Mouse (Mus musculus) 3134 (cell line): Measurements from ENCODE around the gene Map3k13.

ENCODE experiments used
- DNase-seq: peaks from one replicate; pipeline ENCODE4 v3.0.0-alpha.2; 2011; ENCODE audit warnings: low spot score; ENCODE audit not compliant: insufficient read length; ENCODE audit errors: extremely low read depth

Gene Map3k13

DNA sequence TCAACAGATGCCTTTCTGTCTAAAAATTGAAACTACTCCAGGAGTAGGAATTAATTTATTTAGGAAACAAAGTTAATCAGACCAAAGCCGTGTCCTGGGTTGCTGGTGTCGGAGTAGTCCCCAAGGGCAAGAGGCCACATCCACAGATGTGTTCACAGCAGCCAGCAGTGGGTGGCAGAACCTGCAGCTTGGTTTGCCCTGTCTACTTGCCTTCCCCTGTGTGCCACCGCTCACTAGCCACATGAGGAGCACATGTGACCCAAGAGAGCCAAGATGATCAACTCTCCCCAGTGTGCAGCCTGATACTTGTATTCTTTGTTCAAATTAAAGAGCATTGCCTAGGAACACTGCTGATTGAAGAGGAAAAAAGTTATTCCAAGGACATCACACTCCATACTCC is 54.3 kb downstream of the Map3k13 start:
- no peak for DNase-seq

DNA sequence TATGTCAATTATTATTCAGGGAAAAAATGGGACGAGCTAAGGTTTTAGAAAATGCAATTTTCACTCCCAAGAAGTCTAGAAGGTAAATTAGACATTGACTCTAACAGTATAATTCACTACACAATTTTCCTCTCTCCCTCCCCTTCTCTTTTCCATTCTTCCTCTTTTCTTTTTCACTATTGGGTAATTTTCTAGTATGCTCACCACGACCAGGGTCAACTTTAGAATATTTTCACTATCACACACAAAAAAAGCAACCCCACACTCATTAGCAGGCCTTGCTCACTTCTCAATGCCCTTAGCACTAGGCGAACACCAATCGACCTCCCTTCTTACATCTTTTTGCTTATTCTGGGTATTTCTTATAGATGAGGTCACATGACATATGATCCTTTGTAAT is 54.7 kb downstream of the Map3k13 start:
- no peak for DNase-seq

DNA sequence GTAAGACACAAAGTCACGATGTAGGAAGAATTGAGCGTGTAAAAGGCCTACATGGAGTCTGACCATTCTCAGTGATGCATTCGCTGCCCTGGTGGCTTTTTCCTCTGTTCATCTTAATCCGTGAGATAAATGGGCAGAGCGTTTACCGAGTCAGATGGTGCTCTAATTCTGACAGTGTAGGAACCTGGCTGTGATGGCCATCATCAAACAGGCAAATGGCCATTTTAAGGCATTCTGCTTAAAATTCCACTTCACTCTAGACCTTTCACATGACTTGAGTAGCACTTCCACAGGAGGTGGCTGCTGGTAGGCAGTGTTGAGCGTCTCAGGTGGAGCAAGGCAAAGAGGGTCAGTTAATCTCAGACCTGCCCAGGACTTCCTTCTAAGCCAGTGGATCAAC is 58.2 kb downstream of the Map3k13 start:
- no peak for DNase-seq

DNA sequence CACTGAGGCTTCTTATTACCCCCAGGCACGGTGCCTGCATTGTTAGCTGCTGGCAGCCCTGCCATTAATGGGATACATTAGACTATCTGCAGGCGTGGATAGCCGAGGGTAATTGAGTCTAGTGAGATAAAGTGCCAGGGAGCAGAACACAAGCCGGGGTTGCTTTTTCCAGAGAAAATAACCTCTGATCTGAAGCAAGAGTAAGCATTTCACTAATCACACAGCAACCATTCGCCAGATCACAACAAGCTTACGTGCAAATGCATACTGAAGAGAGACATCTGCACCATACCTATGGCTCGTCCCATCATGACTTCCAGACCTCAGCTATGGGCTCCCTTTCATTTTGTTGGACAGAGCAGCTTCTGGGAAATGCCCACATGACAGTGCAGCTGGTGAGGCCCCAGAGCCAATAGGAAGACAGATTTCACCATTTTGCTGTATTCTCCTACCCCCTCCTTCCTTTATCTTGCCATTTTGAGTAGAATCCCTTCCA is 59.3 kb downstream of the Map3k13 start:
- DNase-seq = no peak

DNA sequence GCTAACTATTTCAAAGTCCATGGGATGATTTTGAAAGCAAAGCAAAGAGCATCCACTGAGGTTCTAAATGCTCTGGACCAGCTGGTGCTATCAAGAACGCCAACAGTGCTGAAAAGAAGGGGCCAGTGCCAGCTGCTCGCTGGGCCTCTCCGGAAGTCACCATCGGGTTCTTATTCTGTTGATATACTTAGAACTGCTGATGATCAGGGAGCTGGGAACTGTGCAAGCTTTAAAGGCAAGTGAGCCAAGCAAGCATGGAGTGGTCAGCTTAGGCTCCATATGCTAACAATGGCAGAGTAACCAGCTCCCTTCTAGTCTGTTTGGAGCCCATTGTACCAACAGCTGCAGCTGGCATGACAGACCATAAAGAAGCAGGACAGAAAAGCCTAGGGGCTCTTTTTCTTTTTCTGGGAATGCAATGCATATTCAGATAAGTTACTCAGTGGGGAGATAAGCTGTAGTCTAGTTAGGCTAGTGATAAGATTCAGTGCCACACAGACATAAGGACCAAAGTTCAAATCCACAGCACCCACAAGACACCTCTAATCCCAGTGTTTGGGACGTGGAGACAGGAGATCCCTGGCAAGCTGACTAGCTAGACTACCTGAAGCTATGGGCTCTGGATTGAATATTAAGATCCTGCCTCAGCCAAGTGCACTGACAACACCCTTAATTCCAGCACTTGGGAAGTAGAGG is 60.6 kb downstream of the Map3k13 start:
- no peak for DNase-seq

DNA sequence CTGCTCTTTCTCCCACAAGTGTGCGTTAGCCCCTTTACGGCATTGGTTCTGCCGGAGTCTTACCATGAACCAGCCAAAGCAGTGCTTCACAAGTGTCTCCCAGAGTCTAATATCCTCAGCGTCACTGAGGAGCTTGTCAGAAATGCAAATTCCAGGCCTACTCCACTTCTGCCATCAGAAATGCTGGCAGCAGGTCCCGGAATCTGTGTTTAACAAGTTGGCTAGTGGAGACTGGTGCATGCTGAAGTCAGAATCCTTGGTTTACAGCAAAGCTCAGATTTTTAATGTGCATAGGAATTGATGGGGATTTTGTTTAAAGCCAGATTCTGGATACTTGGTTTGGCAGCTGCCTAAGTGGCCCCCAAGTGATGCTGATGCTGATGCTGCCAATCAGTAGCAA is 62.0 kb downstream of the Map3k13 start:
- no peak for DNase-seq

DNA sequence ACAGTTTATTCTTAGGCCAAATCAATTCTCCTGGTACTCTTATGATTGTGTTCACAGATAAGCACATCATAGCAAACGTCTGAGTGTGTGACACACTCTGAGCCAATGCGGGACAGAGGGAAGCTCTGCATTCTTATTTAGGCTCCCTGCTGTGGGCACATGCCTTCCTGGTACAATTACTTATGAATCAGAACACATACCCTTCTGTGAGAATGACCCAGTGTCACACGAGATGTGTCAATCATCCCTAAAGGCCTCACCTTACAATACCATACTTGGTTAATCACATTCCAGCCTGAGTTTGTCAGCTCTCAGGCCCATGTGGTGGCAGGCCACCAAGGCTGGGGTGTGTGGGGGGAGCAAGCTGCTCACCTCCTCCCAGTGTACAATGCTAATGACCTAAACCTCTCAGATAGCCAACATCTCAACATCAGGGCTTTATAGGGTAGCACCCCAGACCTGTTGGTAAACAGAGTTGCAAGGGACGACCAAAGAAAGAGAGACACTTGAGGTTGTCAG is 63.0 kb downstream of the Map3k13 start:
- peak; percentile 20 for DNase-seq

DNA sequence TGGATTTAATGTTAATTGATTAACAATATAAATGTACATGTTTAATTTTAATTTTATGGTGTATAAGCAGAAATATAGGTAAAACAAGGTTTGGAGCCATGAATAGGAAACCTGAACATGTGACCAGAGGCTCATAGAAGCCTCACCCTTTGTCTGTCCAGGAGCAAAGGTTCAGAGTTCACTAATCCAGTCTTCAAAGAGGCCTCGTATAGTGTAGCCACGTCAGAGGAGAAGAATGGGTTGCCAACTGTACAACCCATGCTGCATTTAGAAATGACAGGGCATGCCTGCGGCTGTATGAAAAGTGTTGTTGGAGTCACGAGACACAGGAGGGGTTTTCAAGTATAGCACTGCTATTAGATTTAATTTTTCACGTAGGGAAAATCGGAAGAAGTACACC is 64.0 kb downstream of the Map3k13 start:
- DNase-seq = no peak

DNA sequence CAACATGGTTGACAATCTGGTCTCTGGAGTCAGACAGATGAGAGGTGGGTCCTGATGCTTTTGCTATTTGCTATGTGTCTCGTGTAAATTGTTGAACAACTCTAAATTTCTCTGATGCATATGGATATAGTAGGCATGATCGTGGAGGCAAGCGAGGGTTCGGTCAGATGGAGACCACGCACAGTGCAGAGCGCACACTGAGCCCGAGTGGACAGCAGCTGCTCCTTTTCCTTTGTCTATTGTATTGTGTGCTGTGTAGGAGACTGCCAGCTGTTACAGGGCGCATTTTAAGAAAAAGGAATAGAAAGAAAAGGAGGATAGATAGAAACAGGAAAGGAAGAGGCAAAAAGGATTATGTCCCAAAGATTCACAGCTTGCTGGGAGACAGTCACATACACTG is 64.7 kb downstream of the Map3k13 start:
- DNase-seq = no peak

DNA sequence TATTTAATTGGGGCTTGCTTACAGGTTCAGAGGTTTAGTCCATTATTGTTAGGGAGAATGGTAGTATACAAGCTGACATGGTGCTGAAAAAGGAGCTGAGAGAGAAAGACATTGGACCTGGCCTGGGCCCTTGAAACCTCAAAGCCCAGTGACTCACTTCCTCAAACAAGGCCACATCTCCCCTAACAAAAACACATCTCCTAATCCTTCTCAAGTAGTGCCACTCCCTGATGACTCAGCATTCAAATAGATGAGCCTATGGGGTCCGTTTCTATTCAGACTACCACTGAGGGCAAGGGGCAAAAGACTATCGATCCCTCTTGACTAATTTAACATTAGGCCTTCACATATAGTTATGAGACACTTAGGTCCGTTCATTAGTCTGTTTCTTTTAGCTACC is 68.3 kb downstream of the Map3k13 start:
- peak; percentile 42 for DNase-seq

DNA sequence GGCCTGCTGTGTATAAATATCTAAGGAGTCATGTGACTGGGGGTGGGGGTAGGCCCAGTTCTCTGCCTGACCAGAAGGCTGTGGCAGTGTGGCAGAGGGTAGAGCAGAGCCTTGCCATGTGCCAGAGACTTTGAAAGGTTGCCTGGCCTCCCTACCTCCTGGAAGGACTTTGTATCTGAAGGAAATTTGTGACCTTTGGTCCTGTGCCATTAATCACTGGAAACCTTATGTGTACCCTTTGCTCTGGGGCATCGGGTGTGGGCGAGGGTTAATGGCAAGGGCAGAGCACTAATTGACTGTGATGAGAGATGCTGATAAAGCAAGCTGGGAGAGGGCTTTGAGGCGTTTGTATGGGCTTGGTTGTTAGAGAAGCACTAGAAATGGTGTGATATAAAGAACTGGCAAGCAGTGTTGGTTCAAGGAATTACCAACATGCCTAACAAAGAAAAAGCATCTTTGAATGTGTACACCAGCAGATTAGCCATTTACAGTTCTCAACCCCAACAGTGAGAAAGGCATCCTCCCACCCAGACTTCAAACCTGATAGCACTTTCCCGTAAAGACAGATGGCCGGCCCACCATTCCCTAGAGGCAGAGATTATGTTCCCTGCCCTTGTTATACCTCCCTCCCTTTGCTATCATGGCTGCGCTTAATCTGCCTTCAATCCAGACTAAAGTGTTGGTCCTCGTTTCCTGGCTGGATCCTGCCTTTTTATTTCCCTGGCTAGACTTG is 71.3 kb downstream of the Map3k13 start:
- DNase-seq = no peak

DNA sequence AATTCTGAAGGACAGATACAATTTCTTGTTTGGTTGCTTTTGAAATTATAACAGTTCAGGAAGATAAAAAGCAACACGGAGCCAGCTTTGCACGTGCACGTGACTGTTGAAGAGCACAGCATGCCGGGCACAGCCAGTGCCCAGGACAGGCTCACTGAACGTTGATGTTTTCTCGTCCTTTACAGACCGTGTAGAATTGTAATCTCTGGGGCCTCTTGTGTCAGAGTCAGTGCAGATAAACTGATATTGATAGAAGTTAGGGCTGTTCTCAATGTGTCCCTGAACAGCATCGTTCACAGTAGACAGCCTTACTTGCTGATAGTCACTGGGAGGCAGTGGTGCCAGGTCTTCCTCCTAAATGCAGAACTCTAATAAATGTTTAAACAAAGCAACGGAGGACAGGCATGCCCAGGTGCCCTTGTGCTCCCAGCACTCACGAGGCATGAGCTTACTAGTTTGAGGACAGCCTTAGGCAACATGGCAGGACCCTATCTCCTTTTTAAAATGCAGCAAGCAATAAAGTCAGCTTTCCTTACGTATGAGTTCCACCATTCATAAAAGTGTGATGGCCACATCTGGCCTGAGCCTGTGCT is 71.9 kb downstream of the Map3k13 start:
- no peak for DNase-seq

DNA sequence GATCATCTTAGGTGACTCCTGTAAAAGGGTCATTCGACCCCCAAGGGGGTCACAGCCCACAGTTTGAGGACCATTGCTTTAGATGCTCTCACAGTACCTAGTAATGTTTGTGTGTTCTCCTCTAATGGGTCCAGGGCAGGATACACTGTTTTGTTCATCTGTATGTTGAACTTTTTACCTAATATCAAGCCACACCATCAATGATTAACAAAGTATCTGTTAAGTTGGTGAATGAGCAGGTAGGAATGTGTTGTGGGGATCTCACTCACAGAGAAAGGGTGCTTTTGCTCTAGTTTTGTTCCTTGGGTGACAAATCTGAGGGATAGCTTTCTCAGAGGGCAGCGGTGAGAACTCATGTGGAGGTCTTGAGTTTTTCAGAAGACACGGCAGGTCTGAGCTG is 73.6 kb downstream of the Map3k13 start:
- DNase-seq = no peak

DNA sequence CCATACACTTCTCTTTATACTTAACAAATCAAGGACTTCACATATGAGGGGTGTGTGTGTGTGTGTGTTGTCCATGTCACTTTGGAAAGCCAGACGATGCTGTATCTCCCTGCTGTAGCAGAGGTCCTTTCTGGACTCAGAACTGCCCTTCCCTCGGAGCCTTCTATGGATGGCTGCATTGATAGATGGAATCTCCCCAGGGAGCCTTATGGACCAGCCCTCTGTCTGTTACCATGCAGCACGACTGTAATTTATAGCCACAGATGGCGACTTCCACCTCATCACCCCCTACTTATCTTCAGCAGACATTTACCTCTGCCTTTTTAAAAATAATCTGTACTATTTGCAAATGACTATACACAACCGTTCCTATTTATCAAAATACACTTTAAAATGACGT is 74.5 kb downstream of the Map3k13 start:
- DNase-seq = no peak

DNA sequence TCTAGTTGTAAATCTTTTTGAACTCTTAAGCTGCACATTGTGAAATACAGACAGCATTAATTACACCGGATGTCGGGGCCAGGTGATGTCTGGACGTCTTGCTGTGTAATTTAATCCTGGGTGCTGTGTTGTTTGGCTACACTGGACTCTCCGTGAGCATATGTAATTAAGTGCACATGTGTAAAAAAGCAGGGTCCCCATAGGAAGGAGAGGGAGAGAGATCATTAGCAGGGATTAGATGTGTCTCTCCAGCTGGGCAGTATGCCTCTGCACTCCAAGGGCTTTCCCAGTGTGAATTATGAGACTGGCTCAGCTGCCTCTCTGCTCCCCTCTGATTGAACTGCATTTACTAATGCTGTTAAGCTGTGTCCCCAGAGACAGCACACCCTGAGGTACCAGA is 75.7 kb downstream of the Map3k13 start:
- no peak for DNase-seq

DNA sequence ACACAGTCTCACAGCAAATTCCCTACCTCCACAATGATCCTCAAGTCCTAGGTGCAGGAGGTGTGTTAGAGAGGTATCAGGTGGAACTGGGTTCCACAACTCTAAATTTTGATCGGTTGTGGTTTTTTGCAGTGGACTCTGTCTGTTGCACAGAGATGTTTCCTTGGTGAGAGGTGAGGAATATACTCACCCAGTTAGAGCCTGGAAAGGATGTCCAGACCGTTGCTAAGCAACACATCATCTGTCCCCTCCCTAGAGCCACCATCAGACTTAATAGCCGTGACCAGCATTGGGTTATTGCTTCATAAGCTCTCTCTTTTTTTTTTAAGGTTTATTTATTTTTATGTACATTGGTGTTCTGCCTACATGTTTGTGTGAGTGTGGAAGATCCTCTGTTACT is 83.6 kb downstream of the Map3k13 start:
- no peak for DNase-seq

DNA sequence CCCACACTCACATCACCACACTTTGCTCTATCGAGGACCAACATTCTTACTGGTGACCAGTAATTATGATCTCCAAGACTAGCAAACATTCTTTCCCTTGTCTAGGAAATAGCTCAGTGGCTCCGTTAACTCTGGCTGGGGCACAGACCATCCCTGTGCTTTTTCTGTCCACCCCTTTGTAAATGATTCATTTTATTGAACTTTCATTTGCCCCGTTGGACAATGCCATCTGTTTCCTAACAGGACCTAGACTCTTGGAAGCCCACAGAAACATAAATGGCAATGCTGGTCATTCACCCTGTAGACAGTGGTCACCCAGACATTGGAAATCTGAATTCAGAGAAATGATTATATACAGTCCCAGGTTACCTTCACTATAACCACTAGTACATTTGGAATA is 84.7 kb downstream of the Map3k13 start:
- DNase-seq = no peak

DNA sequence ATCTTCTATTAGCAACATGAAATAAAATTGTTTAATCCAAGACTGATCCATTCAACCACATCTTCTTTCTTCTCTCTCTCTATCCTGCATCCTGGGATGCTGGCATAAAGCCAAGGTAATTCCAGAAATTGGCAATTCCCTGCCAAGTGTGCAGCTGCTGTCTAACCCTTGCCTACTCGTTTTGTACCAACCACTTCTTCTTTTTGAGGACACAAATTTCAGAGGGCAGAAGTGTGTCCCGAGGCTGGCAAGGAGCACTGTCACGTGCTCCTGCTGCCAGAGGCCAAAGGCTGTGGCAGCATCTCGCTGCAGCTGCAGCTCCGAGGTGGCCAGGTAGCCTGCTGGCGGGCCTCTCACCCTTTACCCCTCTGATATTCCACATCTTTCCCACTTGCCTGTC is 87.0 kb downstream of the Map3k13 start:
- no peak for DNase-seq

DNA sequence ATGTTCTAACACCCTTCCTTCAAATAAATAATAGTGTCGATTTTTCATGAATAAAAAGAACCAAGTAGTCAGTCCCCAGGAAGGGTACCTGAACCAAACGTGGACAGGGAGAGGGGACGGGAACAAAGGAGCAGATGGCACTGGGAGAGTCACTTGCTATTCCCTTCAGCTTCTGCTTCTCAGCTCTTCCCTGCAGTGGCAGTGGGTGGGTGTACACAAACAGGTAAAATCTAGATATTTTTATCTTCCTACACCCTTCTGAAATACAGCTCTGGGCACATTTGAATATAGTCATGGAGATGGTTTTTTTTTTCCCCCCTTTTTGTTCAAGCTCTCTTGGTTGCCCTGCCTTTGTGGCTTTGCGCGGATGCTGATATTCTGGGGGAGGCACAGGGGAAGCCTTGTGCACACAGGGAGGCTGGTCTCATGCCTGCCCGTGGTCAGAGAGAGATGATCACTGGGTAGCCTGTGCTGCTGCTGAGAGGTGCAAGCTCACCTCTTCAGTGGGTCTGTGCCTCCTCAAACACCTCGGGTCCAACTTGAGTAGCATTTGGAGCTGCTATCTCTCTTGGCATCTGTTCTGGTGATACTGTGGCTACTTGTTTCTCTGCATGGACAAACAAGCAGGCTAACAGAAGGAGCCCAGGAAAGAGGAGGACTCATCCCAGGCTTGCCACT is 87.6 kb downstream of the Map3k13 start:
- no peak for DNase-seq

DNA sequence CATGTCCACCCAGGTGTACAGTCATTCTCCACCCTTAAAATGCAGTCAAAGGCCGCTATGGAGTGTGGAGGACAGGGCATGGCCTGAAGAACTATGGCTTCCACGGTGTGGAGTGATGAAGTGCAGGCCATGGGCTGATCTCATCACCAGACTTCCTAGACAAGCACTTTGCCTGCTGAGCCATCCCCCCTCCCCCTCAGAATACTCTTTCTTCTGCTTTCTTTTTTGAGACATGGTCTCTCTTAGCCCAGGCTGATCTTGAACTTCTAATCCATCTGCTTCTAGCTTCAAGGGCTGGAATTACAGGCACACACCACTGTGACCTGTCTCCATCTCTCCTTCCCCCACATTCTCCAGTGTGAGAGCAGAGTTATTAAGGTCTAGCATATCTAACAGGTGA is 93.5 kb downstream of the Map3k13 start:
- no peak for DNase-seq

DNA sequence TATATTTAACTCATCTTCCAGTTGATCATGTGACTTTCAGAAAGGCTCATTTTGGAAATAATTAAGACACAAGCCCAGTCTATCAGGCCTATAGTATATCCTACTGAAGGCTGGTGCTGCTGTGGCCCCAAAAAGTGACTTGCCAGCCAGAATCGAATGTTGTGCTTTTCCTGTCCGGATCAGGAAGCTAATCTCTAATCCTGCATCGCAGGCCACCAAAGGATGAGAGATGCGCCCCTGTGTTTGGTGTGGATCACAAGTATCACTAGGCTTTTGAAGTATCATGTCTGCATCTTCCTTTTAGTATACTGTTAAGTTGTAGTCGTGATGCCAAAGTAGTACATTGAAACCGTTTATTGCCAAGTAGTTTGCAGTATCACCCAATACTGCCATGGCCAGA is 99.7 kb downstream of the Map3k13 start:
- no peak for DNase-seq
